Mouse (Mus musculus) CH12.LX (cell line): ENCODE results near the gene Isg20l2.

Experiments
- BHLHE40 ChIP-seq: IDR thresholded peaks from 2 replicates; pipeline ENCODE4 v1.6.1; 2011; ENCODE audit warnings: mild to moderate bottlenecking, low read depth, low read length, improper control_type of control experiment
- CTCF ChIP-seq, 2 experiments: IDR thresholded peaks in 1 of 2; conservative IDR thresholded peaks in 1 of 2; 2 replicates each; pipeline ENCODE4 v1.5.1; 2011 to 2012; ENCODE audit warnings: low read depth in 2 of 2, low read length in 2 of 2, improper control_type of control experiment in 1 of 2, inconsistent platforms in 1 of 2, mild to moderate bottlenecking in 1 of 2, moderate library complexity in 1 of 2
- HCFC1 ChIP-seq: IDR thresholded peaks from 2 replicates; pipeline ENCODE4 v1.6.1; 2012; ENCODE audit warnings: low read depth, mild to moderate bottlenecking, inconsistent platforms, low read length, improper control_type of control experiment
- MAX ChIP-seq: IDR thresholded peaks from 2 replicates; pipeline ENCODE4 v1.6.1; 2011; ENCODE audit warnings: low read length, improper control_type of control experiment
- MEF2A ChIP-seq: IDR thresholded peaks from 2 replicates; pipeline ENCODE4 v1.6.1; 2014; ENCODE audit warnings: low read depth, mild to moderate bottlenecking, inconsistent platforms, low read length, improper control_type of control experiment, borderline replicate concordance
- RCOR1 ChIP-seq: conservative IDR thresholded peaks from 2 replicates; pipeline ENCODE4 v1.6.1; 2012; ENCODE audit warnings: low read depth, mild to moderate bottlenecking, inconsistent platforms, low read length, improper control_type of control experiment
- SMC3 ChIP-seq: IDR thresholded peaks from 2 replicates; pipeline ENCODE4 v1.6.1; 2011; ENCODE audit warnings: low read depth, low read length, improper control_type of control experiment
- ZC3H11A ChIP-seq: IDR thresholded peaks from 2 replicates; pipeline ENCODE4 v1.6.1; 2012; ENCODE audit warnings: low read depth, mild to moderate bottlenecking, inconsistent platforms, low read length, improper control_type of control experiment

GRCm38 (mm10) chr3:87891481-87891880, 38.6 kb upstream of the Isg20l2 start:
- TF ChIP-seq ZC3H11A, result no peak
- no peak for TF ChIP-seq BHLHE40
- no peak for TF ChIP-seq MEF2A
- no peak for TF ChIP-seq MAX
- no peak for TF ChIP-seq HCFC1
- TF ChIP-seq CTCF (conservative IDR thresholded peaks at IDR 0.05 in 1 of 2, IDR thresholded peaks at IDR 0.05 in 1 of 2; ENCODE audit: low read depth in 2 of 2, low read length in 2 of 2), result no peak
- no peak for TF ChIP-seq SMC3
- TF ChIP-seq RCOR1, result no peak
